Mouse (Mus musculus) Patski (cell line): ENCODE measurements at regions not wholly inside any gene's neighbourhood (a gene's known extent, or its start where the extent isn't known, plus 50 kb on each side); places are given as distances from the start of the nearest gene placed in this dataset.

Source experiments
- ATAC-seq: fragments of 100-300 bp; one replicate; pipeline ENCODE4 v1.8.0; 2021
- CTCF ChIA-PET: fragments of 350-600 bp; sonication (Branson Sonifier 250); formaldehyde crosslinking; loops from one replicate; lab custom pipeline; 2022; ENCODE audit warnings: inconsistent platforms; lab: Charles Lee
- POLR2A ChIA-PET: fragments of 350-600 bp; sonication (Branson Sonifier 250); formaldehyde crosslinking; loops from one replicate; lab custom pipeline; 2022; ENCODE audit warnings: antibody characterized with exemption, inconsistent platforms; lab: Charles Lee
- DNase-seq: peaks from one replicate; pipeline ENCODE4 v3.0.0-alpha.2; 2011; ENCODE audit warnings: low read depth, low spot score
- H3K27me3 ChIP-seq: fragments of 371-371 bp; one replicate; pipeline ENCODE4 v1.5.1; 2021
- CTCF ChIP-seq: fragments of 100-300 bp; IDR thresholded peaks from one replicate; pipeline ENCODE4 v1.5.1; 2021
- in situ Hi-C: fragments of 300-500 bp; cut with MboI; formaldehyde crosslinking; loops from 3 replicates; pipeline ENCODE4 v1.11.1; 2018; ENCODE audit warnings: low pct_unique_long_range_greater_than_20kb, mixed read lengths

- ATAC-seq (no peak), DNase-seq (no peak)
- TF ChIP-seq CTCF = no peak
Observed at GRCm38 (mm10) chr12:26967018-26967737, 375.2 kb downstream of the Sox11 start.

GRCm38 (mm10) chr12:26963917-26964316 is 378.5 kb downstream of the Sox11 start:
- CTCF ChIA-PET = no interaction called here
- peaks cover 10% of the 10 kb centered on the region for H3K27me3 ChIP-seq
- ATAC-seq (no peak), DNase-seq (no peak)
- POLR2A ChIA-PET = no interaction called here
- no peak for TF ChIP-seq CTCF
- in situ Hi-C loops = no loop called here

More at GRCm38 (mm10) chr12:26967018-26967737, 375.2 kb downstream of the Sox11 start:
- H3K27me3 ChIP-seq = peaks cover 10% of the 10 kb centered on the region
- CTCF ChIA-PET = no interaction called here
- POLR2A ChIA-PET = no interaction called here
- in situ Hi-C loops = no loop called here

- in situ Hi-C loops = no loop called here
- ATAC-seq (no peak), DNase-seq (no peak)
- ChIA-PET CTCF (no interaction called here), POLR2A (interaction anchor here (0.6 kb wide), 1 partner anchor 398 kb away, joined by 3 read pairs; no protein-coding TSS in a partner anchor)
- no peak for TF ChIP-seq CTCF
- H3K27me3 ChIP-seq = no peaks in the 10 kb centered on the region
Observed at GRCm38 (mm10) chr12:26939831-26940230, 402.5 kb downstream of the Sox11 start.

- ATAC-seq (no peak), DNase-seq (no peak)
- H3K27me3 ChIP-seq = no peaks in the 10 kb centered on the region
- in situ Hi-C loops = no loop called here
- CTCF ChIA-PET = no interaction called here
- POLR2A ChIA-PET = no interaction called here
- no peak for TF ChIP-seq CTCF
Observed at GRCm38 (mm10) chr12:26937836-26938235, 404.5 kb downstream of the Sox11 start.

- ChIA-PET POLR2A (interaction anchor here (0.6 kb wide), 2 partner anchors 36 to 74 kb away, joined by 3 read pairs; no protein-coding TSS in a partner anchor), CTCF (no interaction called here)
- in situ Hi-C loops = no loop called here
- DNase-seq = no peak
- no peak for TF ChIP-seq CTCF
- H3K27me3 ChIP-seq = no peaks in the 10 kb centered on the region
- no peak for ATAC-seq
Observed at GRCm38 (mm10) chr12:26936696-26937458, 405.5 kb downstream of the Sox11 start.

GRCm38 (mm10) chr12:26930155-26930867 is 412.1 kb downstream of the Sox11 start:
- no peak for TF ChIP-seq CTCF
- DNase-seq (no peak), ATAC-seq (no peak)
- in situ Hi-C loops = no loop called here
- no peaks in the 10 kb centered on the region for H3K27me3 ChIP-seq
- POLR2A ChIA-PET = no interaction called here
- CTCF ChIA-PET = interaction anchor here (1.6 kb wide), 1 partner anchor 10 kb away, joined by 3 read pairs; no protein-coding TSS in a partner anchor

- H3K27me3 ChIP-seq = no peaks in the 10 kb centered on the region
- ATAC-seq = no peak
- ChIA-PET POLR2A (no interaction called here), CTCF (no interaction called here)
- no peak for TF ChIP-seq CTCF
- DNase-seq = no peak
- in situ Hi-C loops = no loop called here
Observed at GRCm38 (mm10) chr12:26906126-26906525, 436.2 kb downstream of the Sox11 start.

GRCm38 (mm10) chr12:26903894-26904272 is 434.9 kb downstream of the Cmpk2 start:
- in situ Hi-C loops = no loop called here
- CTCF ChIA-PET = no interaction called here
- POLR2A ChIA-PET = no interaction called here
- no peaks in the 10 kb centered on the region for H3K27me3 ChIP-seq
- ATAC-seq = no peak
- DNase-seq = no peak
- TF ChIP-seq CTCF = no peak

GRCm38 (mm10) chr12:26903073-26903893 is 434.3 kb downstream of the Cmpk2 start:
- ChIA-PET CTCF (no interaction called here), POLR2A (no interaction called here)
- TF ChIP-seq CTCF = no peak
- H3K27me3 ChIP-seq = no peaks in the 10 kb centered on the region
- no peak for ATAC-seq
- DNase-seq = no peak
- in situ Hi-C loops = no loop called here

- CTCF ChIA-PET = no interaction called here
- H3K27me3 ChIP-seq = no peaks in the 10 kb centered on the region
- no peak for TF ChIP-seq CTCF
- in situ Hi-C loops = no loop called here
- ATAC-seq (no peak), DNase-seq (no peak)
- POLR2A ChIA-PET = no interaction called here
Observed at GRCm38 (mm10) chr12:26891190-26891589, 422.2 kb downstream of the Cmpk2 start.
